Mouse (Mus musculus): ENCODE measurements at regions not wholly inside any gene's neighbourhood (a gene's known extent, or its start where the extent isn't known, plus 50 kb on each side); places are given as distances from the start of the nearest gene placed in this dataset.

DNA sequence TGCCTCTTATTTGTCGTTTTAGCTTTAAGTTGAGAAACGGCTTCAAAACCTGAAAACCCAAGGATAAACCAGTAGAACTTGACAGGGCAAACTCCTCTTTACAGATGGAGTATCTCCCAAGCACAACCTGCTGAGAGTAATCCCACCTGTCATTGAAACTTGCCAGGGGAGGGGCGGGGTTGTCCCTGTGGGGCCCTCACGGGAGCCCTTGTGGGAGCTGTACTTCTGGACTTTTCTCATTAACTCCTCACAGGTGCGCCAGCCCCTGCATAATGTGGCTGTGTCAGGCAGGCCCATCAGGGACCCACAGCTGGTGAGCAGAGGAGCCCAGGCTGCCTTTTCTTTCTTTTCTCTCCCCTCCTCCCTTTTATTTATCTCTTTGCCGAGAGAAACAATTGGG, 203.9 kb upstream of the Hes1 start:
- Histone ChIP-seq H3K27ac (ENCODE audit: low read depth, low read length) (no peak overlapping the region), H3K4me3 (ENCODE audit: low read depth, low read length) (no peak overlapping the region), H3K4me2 (no peak overlapping the region), H3K4me1 (replicated peaks; ENCODE audit: control insufficient read depth, insufficient read depth, low read length) (peaks cover 5% of the 10 kb centered on the region; the same call in 1 of the 2 replicates), H3K9ac (ENCODE audit: low read depth, low read length) (no peak overlapping the region), H3K36me3 (ENCODE audit: control insufficient read depth, insufficient read depth, low read length) (no peaks in the 10 kb centered on the region), H3K9me3 (ENCODE audit: control insufficient read depth, low read length) (no peaks in the 10 kb centered on the region), H3K27me3 (replicated peaks; ENCODE audit: control insufficient read depth, insufficient read depth, low read length) (no peaks in the 10 kb centered on the region; the same call in 1 of the 2 replicates)
- no peak for ATAC-seq (replicated peaks; ENCODE audit: low FRiP score)
- WGBS: 36% methylated on average over 6 of the region's 6 CpGs
- no peak for DNase-seq (ENCODE audit: low spot score)

- ATAC-seq (replicated peaks; ENCODE audit: low FRiP score): no peak
- H3K9me3 ChIP-seq (ENCODE audit: control insufficient read depth, low read length): no peaks in the 10 kb centered on the region
Observed at GRCm38 (mm10) chr16:29861056-29861455, 203.1 kb upstream of the Hes1 start.

GRCm38 (mm10) chr16:29865075-29865740, 199.0 kb upstream of the Hes1 start:
- Histone ChIP-seq H3K4me1 (replicated peaks; ENCODE audit: control insufficient read depth, insufficient read depth, low read length) (peaks cover 3% of the 10 kb centered on the region; the same call in 1 of the 2 replicates), H3K27ac (ENCODE audit: low read depth, low read length) (no peak overlapping the region), H3K27me3 (replicated peaks; ENCODE audit: control insufficient read depth, insufficient read depth, low read length) (no peaks in the 10 kb centered on the region), H3K9ac (ENCODE audit: low read depth, low read length) (no peak overlapping the region), H3K4me3 (ENCODE audit: low read depth, low read length) (no peak overlapping the region), H3K9me3 (ENCODE audit: control insufficient read depth, low read length) (no peaks in the 10 kb centered on the region), H3K4me2 (no peak overlapping the region), H3K36me3 (ENCODE audit: control insufficient read depth, insufficient read depth, low read length) (no peaks in the 10 kb centered on the region)
- ATAC-seq (replicated peaks; ENCODE audit: low FRiP score) (no peak), DNase-seq (ENCODE audit: low spot score) (no peak)
- WGBS: 60% methylated on average over 17 of the region's 17 CpGs

More at GRCm38 (mm10) chr16:29861056-29861455, 203.1 kb upstream of the Hes1 start:
- no peak for DNase-seq (ENCODE audit: low spot score)
- no peak overlapping the region for H3K4me2 ChIP-seq
- H3K27me3 ChIP-seq (replicated peaks; ENCODE audit: control insufficient read depth, insufficient read depth, low read length): no peaks in the 10 kb centered on the region
- no peak overlapping the region for H3K4me3 ChIP-seq (ENCODE audit: low read depth, low read length)
- WGBS: 52% methylated on average over 4 of the region's 4 CpGs
- peaks cover 5% of the 10 kb centered on the region; the same call in 1 of the 2 replicates for H3K4me1 ChIP-seq (replicated peaks; ENCODE audit: control insufficient read depth, insufficient read depth, low read length)
- no peak overlapping the region for H3K9ac ChIP-seq (ENCODE audit: low read depth, low read length)
- H3K36me3 ChIP-seq (ENCODE audit: control insufficient read depth, insufficient read depth, low read length): no peaks in the 10 kb centered on the region
- no peak overlapping the region for H3K27ac ChIP-seq (ENCODE audit: low read depth, low read length)

DNA sequence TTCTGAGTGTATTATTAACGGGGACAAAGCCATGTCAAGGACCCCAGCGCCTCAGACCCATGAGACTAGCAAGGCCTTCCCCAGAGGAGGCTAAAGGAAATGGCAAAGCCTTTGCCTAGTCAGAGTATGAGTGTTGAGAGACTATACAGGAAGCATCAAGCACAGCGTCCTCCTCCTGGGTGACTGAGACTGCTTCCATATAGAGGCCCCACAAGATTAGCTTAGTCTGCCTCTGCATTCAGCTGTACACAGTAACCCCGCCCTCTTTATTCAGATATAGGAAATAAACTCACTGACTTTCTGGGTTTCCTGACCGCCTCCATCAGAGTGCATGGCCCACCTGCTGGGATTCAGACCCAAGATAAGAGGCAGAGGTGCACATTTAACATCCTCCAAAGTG, 192.8 kb upstream of the Hes1 start:
- ATAC-seq (replicated peaks; ENCODE audit: low FRiP score) (no peak), DNase-seq (ENCODE audit: low spot score) (no peak)
- no peaks in the 10 kb centered on the region for H3K27me3 ChIP-seq (replicated peaks; ENCODE audit: control insufficient read depth, insufficient read depth, low read length)
- 75% methylated on average over 5 of the region's 5 CpGs for WGBS
- H3K36me3 ChIP-seq (ENCODE audit: control insufficient read depth, insufficient read depth, low read length): no peaks in the 10 kb centered on the region
- no peak overlapping the region for H3K9ac ChIP-seq (ENCODE audit: low read depth, low read length)
- H3K9me3 ChIP-seq (ENCODE audit: control insufficient read depth, low read length): no peaks in the 10 kb centered on the region
- H3K4me2 ChIP-seq: no peak overlapping the region
- H3K4me3 ChIP-seq (ENCODE audit: low read depth, low read length): no peak overlapping the region
- no peak overlapping the region for H3K27ac ChIP-seq (ENCODE audit: low read depth, low read length)
- H3K4me1 ChIP-seq (replicated peaks; ENCODE audit: control insufficient read depth, insufficient read depth, low read length): no peaks in the 10 kb centered on the region; the same call in 1 of the 2 replicates

GRCm38 (mm10) chr16:29876196-29876595, 188.0 kb upstream of the Hes1 start:
- H3K9ac ChIP-seq (ENCODE audit: low read depth, low read length): no peak overlapping the region

GRCm38 (mm10) chr16:29877372-29878123, 186.6 kb upstream of the Hes1 start:
- WGBS: 36% methylated on average over 10 of the region's 10 CpGs
- Histone ChIP-seq H3K9ac (ENCODE audit: low read depth, low read length) (no peak overlapping the region), H3K4me2 (no peak overlapping the region), H3K4me1 (replicated peaks; ENCODE audit: control insufficient read depth, insufficient read depth, low read length) (peaks cover 6% of the 10 kb centered on the region), H3K9me3 (ENCODE audit: control insufficient read depth, low read length) (no peaks in the 10 kb centered on the region), H3K27me3 (replicated peaks; ENCODE audit: control insufficient read depth, insufficient read depth, low read length) (no peaks in the 10 kb centered on the region; the same call in 1 of the 2 replicates), H3K27ac (ENCODE audit: low read depth, low read length) (no peak overlapping the region), H3K4me3 (ENCODE audit: low read depth, low read length) (no peak overlapping the region), H3K36me3 (ENCODE audit: control insufficient read depth, insufficient read depth, low read length) (no peaks in the 10 kb centered on the region)
- DNase-seq (ENCODE audit: low spot score): no peak
- no peak for ATAC-seq (replicated peaks; ENCODE audit: low FRiP score)

More at GRCm38 (mm10) chr16:29876196-29876595, 188.0 kb upstream of the Hes1 start:
- Histone ChIP-seq H3K27ac (ENCODE audit: low read depth, low read length) (no peak overlapping the region), H3K4me2 (no peak overlapping the region), H3K9me3 (ENCODE audit: control insufficient read depth, low read length) (no peaks in the 10 kb centered on the region), H3K4me3 (ENCODE audit: low read depth, low read length) (no peak overlapping the region), H3K27me3 (replicated peaks; ENCODE audit: control insufficient read depth, insufficient read depth, low read length) (no peaks in the 10 kb centered on the region; the same call in 1 of the 2 replicates), H3K4me1 (replicated peaks; ENCODE audit: control insufficient read depth, insufficient read depth, low read length) (no peaks in the 10 kb centered on the region; the same call in 1 of the 2 replicates), H3K36me3 (ENCODE audit: control insufficient read depth, insufficient read depth, low read length) (no peaks in the 10 kb centered on the region)
- ATAC-seq (replicated peaks; ENCODE audit: low FRiP score) (no peak), DNase-seq (ENCODE audit: low spot score) (no peak)
- WGBS: 51% methylated on average over 8 of the region's 8 CpGs

- no peak for ATAC-seq (replicated peaks; ENCODE audit: low FRiP score)
- no peak overlapping the region for H3K9ac ChIP-seq (ENCODE audit: low read depth, low read length)
- DNase-seq (ENCODE audit: low spot score): no peak
- no peak overlapping the region for H3K27ac ChIP-seq (ENCODE audit: low read depth, low read length)
- no peaks in the 10 kb centered on the region for H3K36me3 ChIP-seq (ENCODE audit: control insufficient read depth, insufficient read depth, low read length)
- H3K9me3 ChIP-seq (ENCODE audit: control insufficient read depth, low read length): no peaks in the 10 kb centered on the region
- 77% methylated on average over 6 of the region's 6 CpGs for WGBS
- H3K4me1 ChIP-seq (replicated peaks; ENCODE audit: control insufficient read depth, insufficient read depth, low read length): peaks cover 9% of the 10 kb centered on the region
- H3K27me3 ChIP-seq (replicated peaks; ENCODE audit: control insufficient read depth, insufficient read depth, low read length): no peaks in the 10 kb centered on the region; the same call in 1 of the 2 replicates
- no peak overlapping the region for H3K4me3 ChIP-seq (ENCODE audit: low read depth, low read length)
- H3K4me2 ChIP-seq: no peak overlapping the region
Observed at GRCm38 (mm10) chr16:29879665-29880064, 184.5 kb upstream of the Hes1 start.

DNA sequence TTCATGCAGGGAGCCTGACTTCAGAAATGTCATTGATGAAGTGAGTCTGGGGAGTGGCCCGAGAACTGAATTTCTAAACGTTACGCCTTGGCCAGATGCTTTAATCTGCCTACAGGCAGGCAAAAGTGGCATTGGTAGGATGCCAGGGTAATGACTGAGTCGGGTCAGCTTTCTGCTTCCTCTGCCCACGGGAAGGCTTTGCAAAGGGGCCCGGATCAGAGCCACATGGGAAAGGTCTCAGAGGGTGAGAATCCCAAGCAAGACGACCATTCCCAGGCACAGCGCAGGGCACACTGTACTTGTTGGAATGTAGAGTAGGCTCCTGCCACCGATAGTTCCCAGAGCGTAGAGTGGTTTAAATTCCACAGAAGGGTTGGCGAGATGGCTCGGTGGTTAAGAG, 182.7 kb upstream of the Hes1 start:
- Histone ChIP-seq H3K27me3 (replicated peaks; ENCODE audit: control insufficient read depth, insufficient read depth, low read length) (no peaks in the 10 kb centered on the region; the same call in 1 of the 2 replicates), H3K4me3 (ENCODE audit: low read depth, low read length) (no peak overlapping the region), H3K36me3 (ENCODE audit: control insufficient read depth, insufficient read depth, low read length) (no peaks in the 10 kb centered on the region), H3K27ac (ENCODE audit: low read depth, low read length) (no peak overlapping the region), H3K9me3 (ENCODE audit: control insufficient read depth, low read length) (no peaks in the 10 kb centered on the region), H3K9ac (ENCODE audit: low read depth, low read length) (no peak overlapping the region), H3K4me1 (replicated peaks; ENCODE audit: control insufficient read depth, insufficient read depth, low read length) (peaks cover 9% of the 10 kb centered on the region), H3K4me2 (no peak overlapping the region)
- 56% methylated on average over 12 of the region's 12 CpGs for WGBS
- DNase-seq (ENCODE audit: low spot score): no peak
- no peak for ATAC-seq (replicated peaks; ENCODE audit: low FRiP score)

All from liver, embryonic 11.5 days (tissue).